Mouse (Mus musculus): ENCODE measurements around the gene Pih1d2.
"Not testable (repeated sequence)": the region's sequence is repeated elsewhere in the genome, so short reads cannot be mapped to it uniquely, and the experiment has no call there.

Gene Pih1d2

GRCm38 (mm10) chr9:50616161-50616560, 960 bp upstream of the Pih1d2 start:
- in situ Hi-C loops (cut with MboI, MseI) = no loop called here

GRCm38 (mm10) chr9:50617794-50618330, 741 bp downstream of the Pih1d2 start:
- in situ Hi-C loops (cut with MboI, MseI) = no loop called here

DNA sequence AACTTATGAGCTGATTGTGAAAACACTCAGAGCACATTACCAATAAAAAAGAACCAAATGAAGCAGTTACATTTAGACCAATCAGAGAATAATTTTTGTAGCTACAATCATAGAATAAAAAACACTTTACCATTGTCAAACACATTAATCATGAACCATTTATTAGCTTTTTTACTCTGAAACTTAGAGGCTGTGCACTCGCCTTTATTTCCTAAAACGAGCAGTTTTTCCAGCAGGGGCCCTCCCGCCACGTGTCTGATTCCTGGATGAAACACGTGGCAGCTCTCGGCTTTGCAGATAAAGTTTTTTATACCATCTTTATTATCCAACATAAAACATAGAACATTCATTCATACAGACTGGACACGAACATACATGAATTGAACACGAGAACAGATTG, 13.8 kb downstream of the Pih1d2 start:
- in situ Hi-C loops (cut with MboI, MseI) = not testable (repeated sequence)

DNA sequence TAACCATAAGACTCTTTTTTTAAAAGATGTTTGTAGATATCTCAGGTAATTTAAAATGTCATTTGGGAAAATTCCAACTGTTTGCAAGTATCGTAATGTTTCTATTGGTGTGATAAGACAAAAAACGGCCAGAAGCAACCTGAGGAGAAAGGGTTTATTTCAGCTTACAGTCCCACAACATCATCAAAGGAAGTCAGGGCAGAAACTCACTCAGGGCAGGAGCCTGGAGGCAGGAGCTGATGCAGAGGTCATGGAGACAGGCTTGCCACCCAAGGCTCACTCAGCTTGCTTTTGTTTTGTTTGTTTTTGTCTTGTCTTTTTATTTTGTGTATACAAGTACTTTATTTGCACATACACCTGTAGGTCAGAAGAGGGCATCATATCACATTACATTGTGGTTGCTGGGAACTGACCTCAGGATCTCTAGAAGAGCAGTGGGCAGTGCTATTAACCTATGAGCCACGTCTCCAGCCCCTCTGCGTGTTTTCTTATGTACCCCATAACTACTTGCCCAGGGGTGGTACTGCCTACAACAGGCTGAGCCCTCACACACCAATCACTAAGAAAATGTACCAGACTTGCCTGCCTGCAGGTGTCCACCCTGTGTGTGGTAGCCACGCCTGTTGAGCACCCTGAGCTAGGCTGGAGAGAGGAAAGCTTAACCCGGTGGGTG, 15.0 kb downstream of the Pih1d2 start:
- in situ Hi-C loops (cut with MboI, MseI) = no loop called here

GRCm38 (mm10) chr9:50633059-50633458, 15.9 kb downstream of the Pih1d2 start:
- in situ Hi-C loops (cut with MboI, MseI) = no loop called here

DNA sequence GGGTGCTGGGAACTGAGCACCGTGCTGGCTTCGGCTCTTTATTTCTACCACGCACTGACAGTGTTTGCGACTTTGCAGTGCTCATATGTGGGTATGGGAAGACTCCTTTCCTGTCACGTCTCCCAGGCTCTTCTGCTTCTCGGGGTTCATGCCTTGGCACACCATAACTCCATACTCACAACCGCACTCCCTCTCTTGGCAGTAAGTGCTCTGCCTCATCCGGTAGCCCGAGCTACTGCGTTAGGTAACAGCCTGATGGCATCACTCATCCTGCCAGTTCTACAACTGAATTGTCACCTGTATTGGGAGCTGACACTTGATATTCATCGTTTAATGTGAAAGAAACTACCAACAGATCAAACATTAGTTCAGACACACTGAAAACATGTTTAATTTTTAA, 17.1 kb downstream of the Pih1d2 start:
- in situ Hi-C loops (cut with MboI, MseI) = no loop called here

GRCm38 (mm10) chr9:50646826-50647370, 29.8 kb downstream of the Pih1d2 start:
- in situ Hi-C loops (cut with MboI, MseI) = no loop called here

GRCm38 (mm10) chr9:50650503-50650902, 33.4 kb downstream of the Pih1d2 start:
- in situ Hi-C loops (cut with MboI, MseI) = no loop called here

- in situ Hi-C loops (cut with MboI, MseI) = no loop called here
Measured at GRCm38 (mm10) chr9:50658391-50658790, 41.3 kb downstream of the Pih1d2 start.

DNA sequence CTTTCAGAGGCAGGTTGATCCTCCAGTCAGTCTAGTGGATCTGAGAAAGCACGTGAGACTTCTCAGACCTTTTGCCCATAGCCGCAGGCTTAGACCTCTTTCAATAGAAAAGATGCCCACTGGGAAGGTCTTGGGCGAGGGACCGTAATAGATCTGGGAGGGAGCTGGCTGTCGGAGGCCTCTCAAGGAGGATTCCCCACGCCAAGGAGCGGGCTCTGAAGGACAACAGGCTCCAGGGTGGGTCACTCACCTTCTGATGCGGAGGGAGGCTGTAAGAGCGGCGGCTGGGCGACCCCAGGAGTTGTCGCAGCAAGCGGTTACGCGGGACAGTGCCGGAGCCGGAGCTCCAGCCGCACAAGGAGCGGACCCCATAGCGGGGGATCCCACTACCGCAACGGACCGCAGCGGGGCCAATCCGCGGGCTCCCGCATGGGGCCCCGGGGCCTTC, 41.8 kb downstream of the Pih1d2 start:
- in situ Hi-C loops (cut with MboI, MseI) = no loop called here

DNA sequence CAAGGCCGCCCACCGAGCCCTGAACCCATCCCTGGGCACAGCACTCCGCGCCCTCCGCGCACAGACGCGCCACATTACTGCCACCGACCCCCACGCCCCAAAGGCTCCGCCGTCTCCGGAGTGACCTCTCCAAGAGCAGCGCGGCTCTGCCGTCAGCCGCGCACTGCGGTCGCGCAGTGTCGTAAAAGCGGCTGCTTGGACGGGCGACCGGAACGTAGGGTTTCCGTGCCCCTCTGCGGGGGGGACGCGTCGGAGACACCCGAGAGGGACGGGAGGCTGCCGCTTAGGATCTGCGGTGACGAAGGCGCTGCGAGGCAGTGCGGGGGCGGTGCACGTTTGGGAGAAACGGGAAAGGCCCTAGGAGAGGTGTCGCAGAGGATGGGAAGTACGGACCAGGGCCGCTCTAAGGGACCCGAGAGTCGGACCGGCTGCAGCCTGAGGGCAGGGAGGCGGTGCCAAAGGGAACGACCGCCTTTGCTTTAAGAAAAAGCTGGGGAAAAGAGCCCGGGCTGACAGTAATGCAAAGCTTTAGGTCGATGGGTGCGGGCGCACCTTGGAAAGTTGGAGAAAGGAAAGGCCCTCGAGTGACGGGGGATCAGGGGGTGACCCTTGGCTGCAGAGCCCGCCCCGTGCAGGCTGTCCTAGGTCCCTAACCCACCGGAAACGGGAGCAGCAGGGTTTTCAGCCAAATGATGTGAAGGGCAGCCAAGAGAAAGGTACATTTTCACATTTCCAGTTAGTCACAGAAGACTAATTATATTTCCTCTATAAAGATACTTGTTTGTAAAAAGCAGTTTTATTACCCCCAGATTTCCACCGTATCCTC, 42.5 kb downstream of the Pih1d2 start, which contains the start of gene Dlat:
Dlat (minus strand) TSS at position 389 of the 826 bp plus-strand sequence.
- in situ Hi-C loops (cut with MboI, MseI) = no loop called here

GRCm38 (mm10) chr9:50660431-50660830, 43.3 kb downstream of the Pih1d2 start:
- in situ Hi-C loops (cut with MboI, MseI) = no loop called here

GRCm38 (mm10) chr9:50664826-50665225, 47.7 kb downstream of the Pih1d2 start:
- in situ Hi-C loops (cut with MboI, MseI) = no loop called here

DNA sequence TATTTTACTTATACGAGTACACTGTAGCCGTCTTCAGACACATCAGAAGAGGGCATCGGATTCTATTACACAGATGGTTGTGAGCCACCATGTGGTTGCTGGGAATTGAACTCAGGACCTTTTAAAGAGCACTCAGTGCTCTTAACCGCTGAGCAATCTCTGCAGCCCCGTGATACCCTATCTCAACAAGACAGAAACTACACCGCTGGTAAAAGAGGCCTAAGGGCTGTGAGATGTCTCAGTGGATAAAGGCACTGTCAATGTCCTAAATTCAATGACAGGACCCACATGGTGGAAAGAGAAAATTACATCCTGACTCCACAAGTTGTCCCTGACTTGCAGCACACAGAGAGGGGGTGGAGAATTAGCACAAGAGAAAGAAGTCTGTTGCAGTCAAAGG, 49.3 kb downstream of the Pih1d2 start:
- in situ Hi-C loops (cut with MboI, MseI) = no loop called here

- in situ Hi-C loops (cut with MboI, MseI) = no loop called here
Measured at GRCm38 (mm10) chr9:50667579-50668498, 50.7 kb downstream of the Pih1d2 start.

DNA sequence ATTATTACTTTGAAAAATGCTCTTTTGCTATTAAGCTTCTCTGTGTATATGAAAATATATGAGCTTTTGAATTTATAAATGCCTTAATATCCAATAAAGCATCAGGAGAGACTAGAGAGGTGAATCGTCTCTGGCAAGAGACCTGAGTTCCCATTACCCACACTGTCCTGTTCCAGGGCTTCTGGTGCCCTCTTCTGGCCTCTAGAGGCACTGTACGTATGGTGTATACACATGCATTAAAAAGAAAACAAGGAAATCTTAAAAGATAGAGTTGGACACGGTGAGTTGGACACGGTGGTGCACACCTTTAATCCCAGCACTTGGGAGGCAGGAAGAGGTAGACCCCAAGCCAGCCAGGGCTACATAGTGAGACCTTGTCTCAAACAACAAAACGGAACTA, 53.6 kb downstream of the Pih1d2 start:
- in situ Hi-C loops (cut with MboI, MseI) = loop anchor here in 1 of 2 experiments (5.0 kb wide), 1 partner anchor 213 kb away; no protein-coding TSS in a partner anchor

All from T-helper 17 cell (primary cell).